Mouse (Mus musculus) retina, postnatal 7 days (tissue): ENCODE data around the gene 1700067K01Rik.

ENCODE experiments used
- DNase-seq: peaks from one replicate; pipeline ENCODE4 v3.0.0-alpha.2; 2012; ENCODE audit warnings: low read depth, low spot score

Gene 1700067K01Rik

GRCm38 (mm10) chr8:84048171-84048570 is 46.9 kb downstream of the 1700067K01Rik start:
- no peak for DNase-seq

GRCm38 (mm10) chr8:84052746-84053145 is 51.4 kb downstream of the 1700067K01Rik start:
- no peak for DNase-seq

- DNase-seq = no peak
These were observed 51.9 kb downstream of the 1700067K01Rik start for GRCm38 (mm10) chr8:84053229-84053628.
